Mouse (Mus musculus): ENCODE measurements around the gene Serpina3i.

The Serpina3i gene

GRCm38 (mm10) chr12:104293963-104294362 lies 31.0 kb downstream of the Serpina3i start:
- DNase-seq (ENCODE audit: low read depth, low spot score) = no peak

- DNase-seq (ENCODE audit: low read depth, low spot score) = no peak
Measured at GRCm38 (mm10) chr12:104298049-104298448, 35.1 kb downstream of the Serpina3i start.

- no peak for DNase-seq (ENCODE audit: low read depth, low spot score)
Measured at GRCm38 (mm10) chr12:104305991-104306390, 43.1 kb downstream of the Serpina3i start.

- no peak for DNase-seq (ENCODE audit: low read depth, low spot score)
Measured at GRCm38 (mm10) chr12:104314253-104314652, 51.3 kb downstream of the Serpina3i start, which contains the start of gene Serpina3j. TSS of gene Serpina3j (plus strand) at chr12:104314553.

All from R1 (cell line).